Mouse (Mus musculus): ENCODE data around the gene Degs2. TPM values are rescaled to one million over a fixed set of nuclear protein-coding genes. Genes with fewer than 3 reads are reported as not detected.

The Degs2 gene
- polyA plus RNA-seq, 1 experiment, result not detected

DNA sequence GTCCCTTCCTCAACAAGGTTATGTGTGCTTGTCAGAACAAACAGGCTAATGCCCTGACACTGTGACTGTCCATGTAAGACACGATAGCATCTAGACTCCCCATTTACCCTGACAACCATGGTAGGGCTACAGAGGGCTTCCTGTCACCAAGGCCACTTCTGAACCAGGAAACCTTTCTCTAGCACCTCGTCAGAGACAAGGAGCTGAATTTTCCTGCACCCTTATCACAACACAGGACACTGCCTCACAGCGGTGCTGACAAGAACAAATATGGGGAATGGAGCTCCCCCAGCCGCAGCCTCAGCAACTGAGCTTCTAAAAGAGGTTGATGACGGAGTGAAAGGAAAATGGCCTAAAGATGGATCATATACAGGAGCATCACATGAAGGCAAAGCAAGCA is 64.7 kb downstream of the Degs2 start:
- TF ChIP-seq POLR2A (IDR thresholded peaks at IDR 0.05; ENCODE audit: borderline replicate concordance, low read depth, low read length) (no peak), CTCF (IDR thresholded peaks at IDR 0.05; ENCODE audit: low read depth, low read length) (no peak)
- peak overlapping the region; percentile 38 for H3K4me3 ChIP-seq (ENCODE audit: insufficient read depth, low read length)
- H3K27ac ChIP-seq (ENCODE audit: insufficient read depth, low read depth, low read length), result peak overlapping the region; percentile 96
- peaks cover 67% of the 10 kb centered on the region for H3K4me1 ChIP-seq (ENCODE audit: control insufficient read depth, insufficient read depth, low read length)

DNA sequence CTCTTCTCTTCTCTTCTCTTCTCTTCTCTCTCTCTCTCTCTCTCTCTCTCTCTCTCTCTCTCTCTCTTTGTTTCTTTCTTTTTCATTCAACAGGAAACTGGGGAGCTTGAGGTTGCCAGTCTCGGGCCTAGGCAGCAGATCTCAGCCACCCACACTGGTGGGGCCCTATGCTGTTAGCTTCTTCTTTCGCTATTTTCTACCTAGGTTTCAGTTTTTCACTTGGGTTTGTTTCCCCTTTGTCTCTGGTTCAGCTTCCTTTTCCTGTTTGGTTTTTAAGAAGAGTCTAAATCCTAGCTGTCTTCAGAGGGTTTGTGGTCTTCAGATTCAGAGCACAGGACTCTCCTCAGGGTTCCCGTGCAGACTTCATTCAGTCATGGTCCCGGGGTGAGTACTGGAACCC is 66.6 kb downstream of the Degs2 start:
- peaks cover 65% of the 10 kb centered on the region for H3K4me1 ChIP-seq (ENCODE audit: control insufficient read depth, insufficient read depth, low read length)
- peak overlapping the region; percentile 96 for H3K27ac ChIP-seq (ENCODE audit: insufficient read depth, low read depth, low read length)
- H3K4me3 ChIP-seq (ENCODE audit: insufficient read depth, low read length), result peak overlapping the region; percentile 62
- no peak for TF ChIP-seq POLR2A (IDR thresholded peaks at IDR 0.05; ENCODE audit: borderline replicate concordance, low read depth, low read length)
- no peak for TF ChIP-seq CTCF (IDR thresholded peaks at IDR 0.05; ENCODE audit: low read depth, low read length)

DNA sequence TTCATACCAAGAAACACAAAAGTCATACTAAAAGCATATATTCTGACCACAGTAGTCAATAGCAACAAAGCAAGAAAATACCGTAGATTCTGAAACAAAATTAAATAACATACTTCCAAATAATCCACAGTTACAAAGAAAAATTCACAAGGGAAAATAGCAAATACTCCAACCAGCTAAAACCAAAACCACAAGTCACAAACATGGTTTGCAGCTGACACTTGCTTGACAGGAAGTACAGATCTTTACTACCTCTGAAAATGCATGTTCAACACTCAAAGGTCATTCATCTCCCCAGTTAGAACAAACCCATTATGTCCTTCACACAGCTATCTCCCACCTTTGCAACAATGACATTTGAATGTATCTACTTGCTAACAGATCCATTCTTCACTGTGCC is 68.1 kb downstream of the Degs2 start:
- H3K4me1 ChIP-seq (ENCODE audit: control insufficient read depth, insufficient read depth, low read length), result peaks cover 66% of the 10 kb centered on the region
- no peak for TF ChIP-seq CTCF (IDR thresholded peaks at IDR 0.05; ENCODE audit: low read depth, low read length)
- TF ChIP-seq POLR2A (IDR thresholded peaks at IDR 0.05; ENCODE audit: borderline replicate concordance, low read depth, low read length), result no peak
- H3K4me3 ChIP-seq (ENCODE audit: insufficient read depth, low read length), result no peak overlapping the region
- no peak overlapping the region for H3K27ac ChIP-seq (ENCODE audit: insufficient read depth, low read depth, low read length)

DNA sequence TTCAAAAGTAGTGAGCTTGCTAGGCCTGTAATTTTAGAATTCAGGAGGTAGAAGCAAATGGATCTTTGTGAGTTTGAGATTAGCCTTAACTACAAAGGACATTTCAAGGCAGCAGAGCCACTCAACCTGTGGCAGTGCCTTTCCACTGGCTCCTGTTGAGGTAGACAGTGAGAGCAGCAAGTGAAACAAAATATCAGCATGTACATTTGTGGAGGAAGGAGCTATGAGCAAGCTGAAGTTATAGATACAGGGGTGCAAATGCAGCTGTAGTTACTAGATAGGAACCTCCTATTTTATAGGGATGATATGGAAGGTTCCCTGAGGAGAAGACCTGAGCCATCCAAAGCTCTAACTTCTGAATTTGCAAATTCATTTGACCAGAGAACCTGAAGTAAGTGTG is 69.6 kb downstream of the Degs2 start:
- peaks cover 58% of the 10 kb centered on the region for H3K4me1 ChIP-seq (ENCODE audit: control insufficient read depth, insufficient read depth, low read length)

DNA sequence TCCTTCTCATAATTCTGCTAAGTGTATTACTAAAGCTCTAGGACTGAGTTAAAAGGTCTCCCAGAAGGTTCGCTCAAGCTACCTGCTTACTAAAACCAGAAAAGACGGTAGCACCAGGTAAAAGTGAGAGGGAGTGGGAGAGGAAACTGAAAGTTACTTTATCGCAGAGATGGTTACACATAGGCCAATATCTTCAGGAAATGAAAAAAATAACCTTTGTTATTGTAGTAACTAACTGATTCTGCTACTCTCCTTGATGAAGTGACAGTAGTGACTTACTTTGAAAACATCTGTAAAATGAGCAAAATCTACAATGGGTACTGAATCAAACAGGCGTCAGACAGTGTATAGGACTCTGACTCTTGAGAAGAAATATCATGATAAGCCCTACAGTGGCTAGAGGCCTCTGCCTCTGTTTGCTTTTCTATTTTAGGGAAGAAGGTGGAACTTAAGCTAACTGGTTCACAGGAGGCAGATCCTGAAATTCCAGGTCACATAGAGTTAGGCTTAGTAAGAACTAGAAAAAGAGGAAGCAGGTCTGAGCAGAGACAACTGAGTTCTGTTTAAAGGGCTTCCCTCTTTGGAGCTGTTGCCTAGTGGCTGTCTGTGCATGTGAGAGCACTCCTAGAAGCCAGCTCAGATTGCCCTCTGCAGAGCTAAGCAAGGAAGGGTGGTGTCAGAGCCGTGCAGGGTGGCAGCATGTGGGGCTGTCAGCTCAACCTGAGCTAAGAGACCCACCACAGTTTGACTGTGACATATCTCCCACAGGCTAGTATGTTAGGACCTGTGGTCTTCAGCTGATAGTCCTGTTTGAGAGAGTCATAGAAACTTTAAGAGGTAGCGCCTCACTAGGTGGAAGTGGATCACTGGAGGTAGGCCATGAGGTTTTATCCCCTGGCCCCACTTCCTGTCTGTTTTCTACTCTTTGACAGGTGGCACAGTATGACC is 71.1 kb downstream of the Degs2 start:
- Histone ChIP-seq H3K4me3 (ENCODE audit: insufficient read depth, low read length) (no peak overlapping the region), H3K27ac (ENCODE audit: insufficient read depth, low read depth, low read length) (peak overlapping the region; percentile 72), H3K4me1 (ENCODE audit: control insufficient read depth, insufficient read depth, low read length) (peaks cover 55% of the 10 kb centered on the region)
- TF ChIP-seq POLR2A (IDR thresholded peaks at IDR 0.05; ENCODE audit: borderline replicate concordance, low read depth, low read length) (no peak), CTCF (IDR thresholded peaks at IDR 0.05; ENCODE audit: low read depth, low read length) (no peak)

More for the DNA sequence above, 69.6 kb downstream of the Degs2 start:
- H3K27ac ChIP-seq (ENCODE audit: insufficient read depth, low read depth, low read length), result no peak overlapping the region
- no peak overlapping the region for H3K4me3 ChIP-seq (ENCODE audit: insufficient read depth, low read length)
- TF ChIP-seq POLR2A (IDR thresholded peaks at IDR 0.05; ENCODE audit: borderline replicate concordance, low read depth, low read length), result no peak
- no peak for TF ChIP-seq CTCF (IDR thresholded peaks at IDR 0.05; ENCODE audit: low read depth, low read length)

DNA sequence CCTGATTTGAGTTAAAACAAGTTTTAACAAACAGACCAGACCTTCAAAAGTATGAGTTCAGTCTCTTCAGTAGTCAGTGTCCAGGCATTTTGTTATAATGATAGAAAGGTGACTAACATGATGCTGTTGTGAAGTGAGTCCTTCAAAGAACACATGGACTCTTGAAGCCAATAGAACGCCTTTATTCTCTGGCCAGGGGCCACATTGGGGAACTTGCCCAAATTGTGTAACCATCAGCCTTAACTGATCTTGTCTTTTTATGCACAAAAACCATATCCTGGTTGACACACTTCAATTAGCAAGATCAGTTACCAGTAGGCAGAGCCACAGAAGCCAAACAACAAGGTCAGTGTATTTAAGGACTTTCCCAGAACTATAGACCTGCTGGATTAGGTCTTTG is 72.6 kb downstream of the Degs2 start:
- Histone ChIP-seq H3K4me3 (ENCODE audit: insufficient read depth, low read length) (no peak overlapping the region), H3K27ac (ENCODE audit: insufficient read depth, low read depth, low read length) (no peak overlapping the region), H3K4me1 (ENCODE audit: control insufficient read depth, insufficient read depth, low read length) (peaks cover 45% of the 10 kb centered on the region)
- TF ChIP-seq CTCF (IDR thresholded peaks at IDR 0.05; ENCODE audit: low read depth, low read length), result no peak
- TF ChIP-seq POLR2A (IDR thresholded peaks at IDR 0.05; ENCODE audit: borderline replicate concordance, low read depth, low read length), result no peak

Other genes with a start within 250 kb of the Degs2 start
- 215 and 219 TPM in 2 replicates for gene Evl, start 147.6 kb downstream of the Degs2 start, polyA plus RNA-seq (2012; ENCODE audit: insufficient read depth, insufficient read length, missing spikeins)
- gene Yy1, start 90.7 kb upstream of the Degs2 start, polyA plus RNA-seq (2012; ENCODE audit: insufficient read depth, insufficient read length, missing spikeins), result 61.0 and 77.7 TPM in 2 replicates
- gene Slc25a29, start 133.6 kb upstream of the Degs2 start, polyA plus RNA-seq (2012; ENCODE audit: insufficient read depth, insufficient read length, missing spikeins), result 0.47 and 0.68 TPM in 2 replicates
- 0.82 and 1.2 TPM in 2 replicates for gene Slc25a47, start 133.7 kb upstream of the Degs2 start, polyA plus RNA-seq (2012; ENCODE audit: insufficient read depth, insufficient read length, missing spikeins)
- 4.5 and 4.6 TPM in 2 replicates for gene Wdr25, start 191.3 kb upstream of the Degs2 start, polyA plus RNA-seq (2012; ENCODE audit: insufficient read depth, insufficient read length, missing spikeins)
- gene Wars, start 191.9 kb upstream of the Degs2 start, polyA plus RNA-seq (2012; ENCODE audit: insufficient read depth, insufficient read length, missing spikeins), result 20.5 and 24.8 TPM in 2 replicates

Measured in bone marrow macrophage, adult 2 months (primary cell).